Mouse (Mus musculus) liver, postnatal 0 days (tissue): ENCODE measurements around the gene Gm10024. TPM values are rescaled to one million over a fixed set of nuclear protein-coding genes. Genes with fewer than 3 reads are reported as not detected.
"Not testable (repeated sequence)": the region's sequence is repeated elsewhere in the genome, so short reads cannot be mapped to it uniquely, and the experiment has no call there.

Experiments used
- ATAC-seq: fragments of 200-750 bp; cut with Nextera tagmentation; 2 replicates; pipeline ENCODE4 v1.8.0; 2017; ENCODE audit warnings: mild to moderate bottlenecking, moderate library complexity
- DNase-seq: peaks from one replicate; pipeline ENCODE4 v3.0.0-alpha.2; 2016
- H3K27ac ChIP-seq: fragments of 300-500 bp; sonication (generic); 2 replicates; pipeline ENCODE4 v1.5.1; 2014; ENCODE audit warnings: antibody characterized with exemption, moderate library complexity, mild to moderate bottlenecking, low read depth
- H3K27me3 ChIP-seq: fragments of 300-500 bp; sonication (generic); 2 replicates; pipeline ENCODE4 v1.6.1; 2014; ENCODE audit warnings: low read length, control low read depth, mixed read lengths; ENCODE audit not compliant: insufficient read depth
- H3K36me3 ChIP-seq: fragments of 300-500 bp; sonication (generic); replicated peaks from 2 replicates; pipeline ENCODE4 v1.6.1; 2014; ENCODE audit warnings: mild to moderate bottlenecking, control low read depth, low read length, moderate library complexity, mixed read lengths; ENCODE audit not compliant: insufficient read depth
- H3K4me1 ChIP-seq: fragments of 300-500 bp; sonication (generic); 2 replicates; pipeline ENCODE4 v1.6.1; 2014; ENCODE audit warnings: antibody characterized with exemption, mild to moderate bottlenecking, control low read depth; ENCODE audit not compliant: insufficient read depth
- H3K4me2 ChIP-seq: fragments of 300-500 bp; sonication (generic); 2 replicates; pipeline ENCODE4 v1.6.1; 2014; ENCODE audit warnings: low read depth, mild to moderate bottlenecking, low read length, moderate library complexity, mixed read lengths
- H3K4me3 ChIP-seq: fragments of 300-500 bp; sonication (generic); 2 replicates; pipeline ENCODE4 v1.5.1; 2014; ENCODE audit warnings: low read depth, low read length
- H3K9ac ChIP-seq: fragments of 300-500 bp; sonication (generic); replicated peaks from 2 replicates; pipeline ENCODE4 v1.6.1; 2014; ENCODE audit warnings: mild to moderate bottlenecking, moderate library complexity
- H3K9me3 ChIP-seq: fragments of 300-500 bp; sonication (generic); 2 replicates; pipeline ENCODE4 v1.6.1; 2016; ENCODE audit warnings: mild to moderate bottlenecking, control low read depth, low read length, mixed read lengths
- CTCF ChIP-seq: sonication (generic); IDR thresholded peaks from 2 replicates; pipeline ENCODE4 v1.5.1; 2016; ENCODE audit warnings: antibody characterized with exemption, low read depth
- EP300 ChIP-seq: IDR thresholded peaks from 2 replicates; pipeline ENCODE4 v1.6.1; 2016; ENCODE audit warnings: antibody characterized with exemption, low read depth, mild to moderate bottlenecking
- WGBS: fragments of 180-500 bp; shearing (Covaris S2); extraction: QIAGEN DNeasy Blood & Tissue Kit; methylation state at CpG from one replicate; pipeline ENCODE4 v1.1.7; 2014; ENCODE audit not compliant: insufficient replicate concordance; 5-methylcytosine and 5-hydroxymethylcytosine counted together
- polyA plus RNA-seq: library from polyadenylated mRNA; unstranded; fragments of >200 nt; fragmentation: Nextera tagmentation; extraction: Ambion mirVana; gene quantifications from 2 replicates; pipeline ENCODE4 v1.2.1, GENCODE M21; 2015

Gene Gm10024
- polyA plus RNA-seq, 1 experiment from 2014 or later, result not detected

DNA sequence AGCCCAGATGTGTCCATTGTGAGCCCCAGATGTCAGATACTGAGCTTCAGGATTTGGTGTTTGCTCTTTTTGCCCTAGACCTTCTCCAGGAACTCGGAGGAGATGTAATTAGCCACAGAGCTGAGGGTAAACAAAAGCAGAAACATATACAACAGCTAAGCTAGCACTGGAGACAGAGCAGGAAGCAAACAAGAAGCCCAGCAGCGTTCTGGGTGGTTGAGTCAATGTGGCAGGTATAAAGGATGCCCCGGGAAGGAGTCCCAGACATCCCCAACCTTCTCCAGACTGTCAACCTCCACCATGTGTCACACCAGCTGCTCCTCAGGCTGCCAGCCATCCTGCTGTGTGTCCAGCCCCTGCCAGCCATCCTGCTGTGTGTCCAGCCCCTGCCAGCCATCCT lies 14.9 kb downstream of the Gm10024 start, which contains the start of gene Gm10100:
Gene Gm10100, plus strand, starts transcription at position 301 of the 400 bp plus-strand sequence.
- Histone ChIP-seq H3K27me3 (no peaks in the 10 kb centered on the region), H3K9me3 (no peaks in the 10 kb centered on the region), H3K4me2 (no peak within 1 kb of the TSS), H3K27ac (no peak within 1 kb of the TSS), H3K4me1 (no peaks in the 10 kb centered on the region), H3K4me3 (no peak within 1 kb of the TSS), H3K9ac (no peak within 1 kb of the TSS), H3K36me3 (no peaks in the 10 kb centered on the region)
- 17% methylated on average over 3 of the region's 3 CpGs for WGBS
- TF ChIP-seq EP300, result no peak
- TF ChIP-seq CTCF, result no peak
- ATAC-seq, result no peak
- no peak for DNase-seq

DNA sequence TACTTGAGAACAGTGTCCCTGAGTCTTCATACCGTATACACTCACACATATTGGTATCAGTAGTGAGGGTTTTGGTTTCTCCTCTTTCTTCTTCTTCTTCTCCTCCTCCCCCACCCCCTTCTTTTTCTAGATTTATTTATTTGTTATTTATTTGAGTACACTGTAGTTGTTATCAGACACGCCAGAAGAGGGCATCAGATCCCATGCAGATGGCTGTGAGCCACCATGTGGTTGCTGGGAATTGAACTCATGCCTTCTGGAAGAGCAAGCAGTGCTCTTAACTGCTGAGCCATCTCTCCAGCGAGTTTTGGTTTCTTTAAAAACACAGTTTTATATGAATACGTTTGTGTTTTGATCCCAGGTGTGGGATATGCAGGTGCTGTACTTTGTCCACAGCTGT lies 17.0 kb downstream of the Gm10024 start:
- 54% methylated on average over 4 of the region's 4 CpGs for WGBS
- TF ChIP-seq EP300 (no peak), CTCF (peak; percentile 30)
- ATAC-seq, result no peak

DNA sequence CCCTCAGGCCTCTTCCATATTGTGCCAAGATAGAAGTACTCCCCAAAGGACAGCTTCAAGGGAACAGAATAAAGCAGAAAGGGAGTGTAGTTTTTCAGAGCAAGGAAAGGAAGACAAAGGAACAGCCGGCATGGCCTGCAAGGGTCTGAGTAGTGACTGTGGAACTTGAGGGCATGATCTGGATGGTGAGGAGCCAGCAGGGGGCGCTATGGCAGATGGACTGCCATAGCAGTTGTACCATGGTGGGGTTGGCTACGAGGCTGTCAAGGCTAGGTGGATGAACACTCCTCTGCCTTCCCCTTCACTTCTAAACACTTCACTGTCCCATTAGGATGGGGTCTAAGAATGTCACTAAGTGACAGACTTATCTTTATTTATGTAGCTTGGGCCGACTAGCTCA lies 18.0 kb downstream of the Gm10024 start:
- H3K9me3 ChIP-seq, result no peaks in the 10 kb centered on the region
- H3K36me3 ChIP-seq, result no peaks in the 10 kb centered on the region
- TF ChIP-seq CTCF (peak; percentile 58), EP300 (no peak)
- no peak overlapping the region for H3K9ac ChIP-seq
- no peak for ATAC-seq
- H3K4me2 ChIP-seq, result no peak overlapping the region
- H3K27me3 ChIP-seq, result no peaks in the 10 kb centered on the region
- DNase-seq, result peak; percentile 26
- WGBS, result 48% methylated on average over 4 of the region's 4 CpGs
- no peak overlapping the region for H3K4me3 ChIP-seq
- H3K27ac ChIP-seq, result no peak overlapping the region
- H3K4me1 ChIP-seq, result no peaks in the 10 kb centered on the region

More for the DNA sequence above, 17.0 kb downstream of the Gm10024 start:
- no peaks in the 10 kb centered on the region for H3K9me3 ChIP-seq
- H3K4me1 ChIP-seq, result no peaks in the 10 kb centered on the region
- H3K4me2 ChIP-seq, result no peak overlapping the region
- H3K4me3 ChIP-seq, result no peak overlapping the region
- no peak for DNase-seq
- H3K36me3 ChIP-seq, result no peaks in the 10 kb centered on the region
- H3K27me3 ChIP-seq, result no peaks in the 10 kb centered on the region
- no peak overlapping the region for H3K27ac ChIP-seq
- no peak overlapping the region for H3K9ac ChIP-seq

DNA sequence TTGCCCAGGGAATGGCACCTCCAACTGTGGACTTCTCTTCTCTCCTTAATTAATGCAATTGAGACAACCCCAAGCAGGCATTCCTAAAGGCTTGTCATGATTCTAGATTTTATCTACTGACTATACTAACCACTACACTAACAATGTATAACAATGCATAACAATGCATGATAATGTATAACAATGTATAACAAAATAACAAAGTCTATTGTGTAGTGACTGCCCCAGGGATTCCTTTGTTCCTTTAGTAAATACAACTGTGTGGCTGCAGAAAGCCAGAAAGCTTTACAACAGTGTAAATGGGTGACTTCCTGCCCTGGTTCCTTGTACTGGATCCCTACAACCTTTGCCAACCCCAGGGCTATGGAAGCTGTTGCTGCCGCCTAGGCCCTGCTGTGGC lies 24.7 kb downstream of the Gm10024 start:
- no peak overlapping the region for H3K27ac ChIP-seq
- TF ChIP-seq CTCF (no peak), EP300 (no peak)
- H3K36me3 ChIP-seq, result no peaks in the 10 kb centered on the region
- H3K4me2 ChIP-seq, result no peak overlapping the region
- H3K4me1 ChIP-seq, result no peaks in the 10 kb centered on the region
- peaks cover 4% of the 10 kb centered on the region; the same call in 1 of the 2 replicates for H3K9me3 ChIP-seq
- H3K27me3 ChIP-seq, result no peaks in the 10 kb centered on the region
- ATAC-seq (no peak), DNase-seq (no peak)
- H3K9ac ChIP-seq, result no peak overlapping the region
- no peak overlapping the region for H3K4me3 ChIP-seq
- WGBS, result 81% methylated on average over 1 of the region's 1 CpGs

DNA sequence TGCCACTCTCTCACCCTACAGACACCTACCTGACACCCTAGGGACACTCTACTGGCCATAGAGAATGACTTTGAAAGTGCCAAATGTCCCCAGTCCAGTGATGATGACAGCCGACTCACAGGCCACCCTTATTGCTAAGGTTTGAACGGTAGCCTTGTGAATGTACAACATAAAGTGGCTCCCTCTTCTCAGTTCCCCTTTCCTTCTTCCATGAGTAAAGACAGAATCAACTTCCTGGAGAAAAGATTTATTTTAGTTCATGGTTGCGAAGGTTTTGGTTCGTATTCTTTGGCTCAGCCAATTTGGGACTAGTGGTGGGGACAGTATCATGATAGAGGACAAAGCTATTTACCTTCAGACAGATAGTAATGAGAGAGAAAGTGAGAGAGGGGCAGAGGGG lies 27.7 kb downstream of the Gm10024 start:
- 56% methylated on average over 4 of the region's 4 CpGs for WGBS
- H3K4me3 ChIP-seq, result no peak overlapping the region
- DNase-seq, result no peak

DNA sequence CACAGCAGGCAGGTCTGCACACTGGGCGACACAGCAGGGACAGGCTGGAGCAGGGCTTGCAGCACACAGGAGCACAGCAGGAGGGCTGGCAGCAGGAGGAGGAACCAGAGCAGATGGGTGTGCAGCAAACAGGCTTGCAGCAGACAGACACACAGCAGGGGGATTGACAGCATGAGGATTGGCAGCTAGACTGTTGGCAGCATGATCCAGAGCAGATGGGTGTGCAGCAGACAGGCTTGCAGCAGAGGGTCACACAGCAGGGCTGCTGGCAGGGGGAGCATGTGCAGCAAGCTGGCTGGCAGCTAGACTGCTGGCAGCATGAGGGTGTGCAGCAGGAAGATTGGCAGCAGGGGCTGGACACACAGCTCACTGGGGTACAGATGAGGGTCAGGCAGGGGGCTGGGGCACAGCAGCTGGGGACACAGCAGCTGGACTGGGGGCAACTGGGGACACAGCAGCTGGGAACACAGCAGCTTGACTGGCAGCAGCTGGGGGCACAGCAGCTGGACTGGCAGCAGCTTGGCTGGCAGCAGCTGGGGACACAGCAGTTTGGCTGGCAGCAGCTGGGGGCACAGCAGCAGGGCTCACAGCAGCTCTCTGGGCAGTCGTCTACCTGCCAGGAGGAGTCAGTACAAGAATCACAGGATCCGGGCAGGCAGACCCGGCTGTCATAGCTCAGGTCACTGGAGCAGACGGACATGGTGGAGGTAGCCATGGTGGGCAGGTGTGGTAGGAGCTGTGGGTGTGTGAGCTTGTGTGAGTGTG lies 30.8 kb downstream of the Gm10024 start, which contains the start of gene Gm18596:
Gene Gm18596, minus strand, starts transcription at position 715 of the 765 bp plus-strand sequence.
- 56% methylated on average over 4 of the region's 5 CpGs for WGBS
- not testable (repeated sequence) for H3K4me1 ChIP-seq, H3K9me3 ChIP-seq, H3K27me3 ChIP-seq, H3K4me2 ChIP-seq, H3K4me3 ChIP-seq, H3K9ac ChIP-seq, ATAC-seq, H3K27ac ChIP-seq, DNase-seq, H3K36me3 ChIP-seq

More for the DNA sequence above, 27.7 kb downstream of the Gm10024 start:
- Histone ChIP-seq H3K36me3 (no peaks in the 10 kb centered on the region), H3K9me3 (peaks cover 4% of the 10 kb centered on the region; the same call in 1 of the 2 replicates), H3K9ac (no peak overlapping the region), H3K27me3 (no peaks in the 10 kb centered on the region), H3K27ac (no peak overlapping the region), H3K4me2 (no peak overlapping the region), H3K4me1 (no peaks in the 10 kb centered on the region)
- no peak for TF ChIP-seq CTCF
- TF ChIP-seq EP300, result no peak
- ATAC-seq, result no peak

DNA sequence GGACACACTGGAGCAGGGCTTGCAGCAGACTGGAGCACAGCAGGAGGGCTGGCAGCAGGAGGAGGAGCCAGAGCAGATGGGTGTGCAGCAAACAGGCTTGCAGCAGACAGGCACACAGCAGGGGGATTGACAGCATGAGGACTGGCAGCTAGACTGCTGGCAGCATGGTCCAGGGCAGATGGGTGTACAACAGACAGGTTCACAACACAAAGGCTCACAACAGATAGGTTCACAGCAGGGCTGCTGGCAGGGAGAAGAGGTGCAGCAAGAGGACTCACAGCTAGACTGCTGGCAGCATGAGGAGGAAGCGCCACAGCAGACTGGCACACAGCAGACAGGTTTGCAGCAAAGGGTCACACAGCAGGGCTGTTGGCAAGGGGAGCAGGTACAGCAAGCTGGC lies 39.4 kb downstream of the Gm10024 start:
- H3K4me3 ChIP-seq, H3K27ac ChIP-seq, DNase-seq, H3K4me2 ChIP-seq, H3K36me3 ChIP-seq, H3K9ac ChIP-seq, ATAC-seq, H3K4me1 ChIP-seq, H3K9me3 ChIP-seq, H3K27me3 ChIP-seq: not testable (repeated sequence)
- WGBS, result 64% methylated on average over 1 of the region's 1 CpGs

DNA sequence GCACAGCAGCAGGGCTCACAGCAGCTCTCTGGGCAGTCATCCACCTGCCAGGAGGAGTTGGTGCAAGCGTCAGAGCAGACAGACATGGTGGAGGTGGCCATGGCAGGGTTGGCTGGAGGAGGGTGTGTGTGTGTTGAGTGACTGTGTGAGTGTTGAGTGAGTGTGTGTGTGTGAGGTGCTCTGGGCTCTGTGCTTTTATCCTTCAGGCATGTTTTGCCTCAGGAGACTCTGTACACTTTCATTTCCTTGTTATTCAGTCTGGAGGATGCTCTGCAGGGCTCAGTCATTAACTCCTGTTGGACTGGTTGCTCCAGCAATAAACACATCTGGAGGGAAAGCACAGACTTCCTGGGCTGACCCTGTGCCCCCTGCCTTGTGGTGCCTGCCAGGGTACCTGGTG lies 40.0 kb downstream of the Gm10024 start, which contains the start of gene Gm9736:
Gene Gm9736, minus strand, starts transcription at position 101 of the 400 bp plus-strand sequence.
- not testable (repeated sequence) for ATAC-seq, H3K4me1 ChIP-seq, H3K36me3 ChIP-seq, DNase-seq, H3K4me3 ChIP-seq, H3K9ac ChIP-seq, H3K9me3 ChIP-seq, H3K27me3 ChIP-seq, H3K4me2 ChIP-seq, H3K27ac ChIP-seq
- WGBS, result 33% methylated on average over 1 of the region's 1 CpGs
